In genomic region chr11:57072171-57072570, GRCm38 (mm10) we compare ENCODE assay signal across 22 mouse cellular contexts.
DNase-seq lines count a peak whose midpoint lies in the region; ATAC-seq lines count a peak whose summit lies in the region.
"Had no signal": no experiment of that assay in that cellular context is flagged by ENCODE, and none has a peak within 500 bp of the region (broad histone marks: within the 10 kb centered on the region; RNA-seq: fewer than 3 reads in every experiment).

No protein-coding gene starts in this region.

- 0 out of 2 replicates have a peak overlapping the region, but pooled peaks have one; percentile 31 for H3K27ac ChIP-seq in forebrain, embryonic 12.5 days
- H3K27ac ChIP-seq in forebrain, embryonic 13.5 days, result no peak overlapping the region
- H3K27ac ChIP-seq: heart, embryonic 15.5 days; liver, embryonic 13.5 days; stomach, embryonic 15.5 days had no signal

- WGBS in forebrain, embryonic 12.5 days, result 59% methylated on average over 6 of the region's 6 CpGs
- 48% methylated on average over 6 of the region's 6 CpGs for WGBS in forebrain, embryonic 13.5 days

- H3K36me3 ChIP-seq in forebrain, embryonic 12.5 days (replicated peaks), result no peaks in the 10 kb centered on the region
- no peaks in the 10 kb centered on the region for H3K36me3 ChIP-seq in forebrain, embryonic 13.5 days (ENCODE audit: poor library complexity, severe bottlenecking)
- H3K36me3 ChIP-seq: heart, embryonic 15.5 days; liver, embryonic 13.5 days; stomach, embryonic 15.5 days had no signal

- no peak for ATAC-seq in forebrain, embryonic 12.5 days (ENCODE audit: low FRiP score)
- ATAC-seq in forebrain, embryonic 13.5 days, result no peak
- ATAC-seq: CD4-positive, CD25-positive, alpha-beta regulatory T cell, adult 4 months; hindbrain, embryonic 16.5 days; intestine, embryonic 16.5 days had no signal

- H3K4me3 ChIP-seq in forebrain, embryonic 12.5 days (replicated peaks), result no peak overlapping the region
- no peak overlapping the region for H3K4me3 ChIP-seq in forebrain, embryonic 13.5 days
- H3K4me3 ChIP-seq: heart, embryonic 15.5 days; liver, embryonic 13.5 days; stomach, embryonic 15.5 days had no signal

- H3K9me3 ChIP-seq in forebrain, embryonic 12.5 days, result no peaks in the 10 kb centered on the region
- H3K9me3 ChIP-seq in forebrain, embryonic 13.5 days (replicated peaks), result no peaks in the 10 kb centered on the region
- H3K9me3 ChIP-seq: heart, embryonic 15.5 days; liver, embryonic 13.5 days; stomach, embryonic 15.5 days had no signal

- no peak overlapping the region for H3K9ac ChIP-seq in forebrain, embryonic 12.5 days
- no peak overlapping the region for H3K9ac ChIP-seq in forebrain, embryonic 13.5 days
- H3K9ac ChIP-seq: heart, embryonic 15.5 days; liver, embryonic 13.5 days; stomach, embryonic 15.5 days had no signal

- H3K27me3 ChIP-seq in forebrain, embryonic 12.5 days, result no peaks in the 10 kb centered on the region
- no peaks in the 10 kb centered on the region for H3K27me3 ChIP-seq in forebrain, embryonic 13.5 days
- H3K27me3 ChIP-seq: heart, embryonic 15.5 days; liver, embryonic 13.5 days; stomach, embryonic 15.5 days had no signal

- H3K4me1 ChIP-seq in forebrain, embryonic 12.5 days, result peaks cover 13% of the 10 kb centered on the region; the same call in 1 of the 2 replicates
- H3K4me1 ChIP-seq in forebrain, embryonic 13.5 days, result peaks cover 17% of the 10 kb centered on the region
- H3K4me1 ChIP-seq: heart, embryonic 15.5 days; liver, embryonic 13.5 days; stomach, embryonic 15.5 days had no signal

- DNase-seq in left cerebral cortex, postnatal 4 days, result peak; percentile 6
- no peak for DNase-seq in left cerebral cortex, postnatal 10 days (ENCODE audit: extremely low spot score in 1 of 2, low spot score in 2 of 2)
- DNase-seq in brain, adult 2 months (ENCODE audit: low read depth, low spot score), result peak; percentile 68
- DNase-seq in retina, embryonic 14.5 days (ENCODE audit: low spot score), result peak; percentile 29
- DNase-seq in cerebellum, adult 8-10 months, result no peak
- DNase-seq: adrenal gland, postnatal 36 days; cerebellum, adult 11-12 months; cerebellum, postnatal 36 days; heart, postnatal 36 days; kidney, postnatal 25 days; liver, embryonic 13.5 days; lung, adult 2 months; lung, postnatal 14 days; thymus, adult 18-20 months; thymus, postnatal 4 days had no signal

- intact Hi-C loops in left cerebral cortex, postnatal 4 days (cut with DNase I), result no loop called here
- intact Hi-C loops in left cerebral cortex, postnatal 10 days (cut with DNase I), result no loop called here

- no peak overlapping the region for H3K4me2 ChIP-seq in forebrain, embryonic 12.5 days
- H3K4me2 ChIP-seq in forebrain, embryonic 13.5 days, result no peak overlapping the region
- H3K4me2 ChIP-seq: heart, embryonic 15.5 days; liver, embryonic 13.5 days; stomach, embryonic 15.5 days had no signal

Comparison
In these comparisons a context has a peak if more than half of its experiments do, and no peak if none do; other contexts are left out.
1. DNase-seq: peak in left cerebral cortex, postnatal 4 days (single experiment), brain, adult 2 months (single experiment) and retina, embryonic 14.5 days (single experiment); none in left cerebral cortex, postnatal 10 days (0 of 2) and cerebellum, adult 8-10 months (single experiment).